Comparison of ENCODE assay signal across 23 mouse cellular contexts in genomic region chr1:92632948-92633347, GRCm38 (mm10). TPM values are rescaled to one million over a fixed set of nuclear protein-coding genes. Genes with fewer than 3 reads are reported as not detected.
A peak's percentile ranks its signal among the peaks of the same experiment; 100 is the strongest.
DNase-seq lines count a peak whose midpoint lies in the region; TF ChIP-seq lines count a peak whose summit lies in the region.
"Had no signal": no experiment of that assay in that cellular context is flagged by ENCODE, and none has a peak within 500 bp of the region (broad histone marks: within the 10 kb centered on the region; RNA-seq: fewer than 3 reads in every experiment).

No protein-coding gene starts in this region.

- peaks cover 0 to 2% of the 10 kb centered on the region in 2 experiments; a peak in 1 of 4 replicates for H3K36me3 ChIP-seq in MEL (ENCODE audit: control insufficient read depth in 1 of 2, insufficient read depth in 2 of 2, low read length in 2 of 2)

- no peak for TF ChIP-seq EP300 in MEL (IDR thresholded peaks at IDR 0.05; ENCODE audit: low read depth in 1 of 2, low read length in 2 of 2)

- peak; percentile 12; the same call in 1 of the 2 replicates for TF ChIP-seq RAD21 in MEL (IDR thresholded peaks at IDR 0.05; ENCODE audit: low read depth, low read length)

- H3K27ac ChIP-seq in MEL (ENCODE audit: control insufficient read depth, low read depth, low read length): no peak overlapping the region
- H3K27ac ChIP-seq: embryonic facial prominence, embryonic 12.5 days; hindbrain, embryonic 15.5 days; macrophage; midbrain, embryonic 12.5 days had no signal

- no peak for TF ChIP-seq POLR2A in MEL (IDR thresholded peaks at IDR 0.05; ENCODE audit: control insufficient read depth in 1 of 2, insufficient read depth in 1 of 2, low read depth in 1 of 2, low read length in 2 of 2, poor library complexity in 1 of 2)

- TF ChIP-seq CTCF in MEL (IDR thresholded peaks at IDR 0.05 in 2 of 3, conservative IDR thresholded peaks at IDR 0.05 in 1 of 3; ENCODE audit: control insufficient read depth in 1 of 3, insufficient read depth in 1 of 3, low read depth in 2 of 3, low read length in 3 of 3, poor library complexity in 1 of 3, severe bottlenecking in 1 of 3): peak; percentile 14 to 41 (median 29); a peak in 3 of 6 replicates

- intact Hi-C loops in heart, postnatal 14 days (cut with DNase I): no loop called here

- no peaks in the 10 kb centered on the region for H3K27me3 ChIP-seq in MEL (ENCODE audit: control insufficient read depth in 1 of 2, insufficient read depth in 2 of 2, low read length in 2 of 2)
- H3K27me3 ChIP-seq: hindbrain, embryonic 15.5 days; midbrain, embryonic 12.5 days had no signal

- no peak overlapping the region for H3K4me3 ChIP-seq in MEL (ENCODE audit: control insufficient read depth in 1 of 2, insufficient read depth in 1 of 2, low read depth in 2 of 2, low read length in 2 of 2)
- H3K4me3 ChIP-seq: embryonic facial prominence, embryonic 12.5 days; hindbrain, embryonic 15.5 days; midbrain, embryonic 12.5 days had no signal

- peaks cover 0 to 4% of the 10 kb centered on the region in 2 experiments; a peak in 1 of 4 replicates for H3K4me1 ChIP-seq in MEL (ENCODE audit: control insufficient read depth in 1 of 2, insufficient read depth in 2 of 2, low read length in 2 of 2)
- H3K4me1 ChIP-seq: embryonic facial prominence, embryonic 12.5 days had no signal

- DNase-seq in heart, adult 11 months: peak; percentile 79
- DNase-seq in heart, postnatal 14 days: no peak
- DNase-seq in testis, postnatal 10 days (ENCODE audit: low spot score): peak; percentile 29
- no peak for DNase-seq in testis, postnatal 14 days (ENCODE audit: low spot score)
- DNase-seq in MEL (ENCODE audit: low read depth, low spot score): peak; percentile 61
- no peak for DNase-seq in frontal cortex, adult 2 months (ENCODE audit: extremely low spot score in 1 of 2, low spot score in 1 of 2)
- DNase-seq in ovary, postnatal 14 days (ENCODE audit: low spot score): no peak
- DNase-seq: adrenal gland, postnatal 25 days; cerebellum, adult 18-20 months; gastrocnemius, postnatal 36 days; heart, postnatal 36 days; kidney, adult 8-10 months; kidney, postnatal 36 days; thymus, adult 2 months had no signal

- H3K79me2 ChIP-seq in MEL (ENCODE audit: control insufficient read depth, insufficient read depth, low read length, poor library complexity): no peaks in the 10 kb centered on the region

- H3K9me3 ChIP-seq in MEL (replicated peaks; ENCODE audit: insufficient read depth, low read length): no peaks in the 10 kb centered on the region
- H3K9me3 ChIP-seq: embryonic facial prominence, embryonic 12.5 days; hindbrain, embryonic 15.5 days; midbrain, embryonic 12.5 days had no signal

- no peak overlapping the region for H3K9ac ChIP-seq in MEL (ENCODE audit: control insufficient read depth, low read depth, low read length, poor library complexity, severe bottlenecking)
- H3K9ac ChIP-seq: embryonic facial prominence, embryonic 12.5 days; hindbrain, embryonic 15.5 days; midbrain, embryonic 12.5 days had no signal

TF ChIP-seq in MEL, 35 proteins besides CTCF, POLR2A, EP300 and RAD21:
- peak; percentile 41 for TF ChIP-seq SMC3 (IDR thresholded peaks at IDR 0.05; ENCODE audit: low read depth, low read length)
- 0 out of 2 replicates have a peak, but pooled peaks have one; percentile 24 for TF ChIP-seq TBP (IDR thresholded peaks at IDR 0.05; ENCODE audit: low read depth, low read length)
- no peak for TF ChIP-seq USF1 (IDR thresholded peaks at IDR 0.05; ENCODE audit: low read depth, low read length)
TF ChIP-seq in MEL: peak in this region for 2.

RNA-seq across cellular contexts. Expression of gene Cops9, which starts 8.8 kb away (rescaled TPM):
- total RNA-seq in heart, postnatal 14 days (2021): 100 to 1,000 TPM; 217 to 236 TPM
- 550 and 618 TPM in 2 replicates for total RNA-seq in MEL (2012; rRNA removed)
- 100 to 1,000 TPM in 1 of 2 experiments, not detected in 1; 377 TPM for polyA plus RNA-seq in MEL (2012; ENCODE audit: insufficient read depth in 1 of 2, insufficient read length in 2 of 2, low read depth in 1 of 2, low replicate concordance in 2 of 2, missing spikeins in 1 of 2)
- 329 and 454 TPM in 2 replicates for polyA plus RNA-seq in frontal cortex, adult 2 months (2012; rRNA removed)

RNA-seq across cellular contexts. Expression of gene Olfr12, which starts 15.4 kb away (rescaled TPM):
- not detected for total RNA-seq in heart, postnatal 14 days (2021)
- not detected in 2 replicates for total RNA-seq in MEL (2012; rRNA removed)
- not detected for polyA plus RNA-seq in MEL (2012; ENCODE audit: insufficient read depth in 1 of 2, insufficient read length in 2 of 2, low read depth in 1 of 2, low replicate concordance in 2 of 2, missing spikeins in 1 of 2)
- 0.06 and 0.10 TPM in 2 replicates for polyA plus RNA-seq in frontal cortex, adult 2 months (2012; rRNA removed)
- total RNA-seq: adrenal gland, postnatal 25 days; gastrocnemius, postnatal 36 days; heart, postnatal 36 days; left cerebral cortex, postnatal 10 days had no signal
- polyA plus RNA-seq: C2C12; embryonic facial prominence, embryonic 12.5 days; heart, embryonic 11.5 days; hindbrain, embryonic 15.5 days; limb, embryonic 14.5 days; macrophage had no signal

RNA-seq across cellular contexts. Expression of gene Otos, which starts 15.7 kb away (rescaled TPM):
- total RNA-seq in heart, postnatal 14 days (2021): not detected
- 1.2 and 1.8 TPM in 2 replicates for total RNA-seq in MEL (2012; rRNA removed)
- 1 to 10 TPM in 1 of 2 experiments, not detected in 1; 6.3 TPM for polyA plus RNA-seq in MEL (2012; ENCODE audit: insufficient read depth in 1 of 2, insufficient read length in 2 of 2, low read depth in 1 of 2, low replicate concordance in 2 of 2, missing spikeins in 1 of 2)
- 0.23 and 0.28 TPM in 2 replicates for polyA plus RNA-seq in frontal cortex, adult 2 months (2012; rRNA removed)
- total RNA-seq: adrenal gland, postnatal 25 days; gastrocnemius, postnatal 36 days; heart, postnatal 36 days; left cerebral cortex, postnatal 10 days had no signal
- polyA plus RNA-seq: C2C12; heart, embryonic 11.5 days; macrophage; midbrain, embryonic 12.5 days had no signal

RNA-seq across cellular contexts. Expression of gene Olfr1410, which starts 27.4 kb away (rescaled TPM):
- total RNA-seq in heart, postnatal 14 days (2021): not detected
- 0.07 TPM in 1 of 2 replicates, not detected in the other for total RNA-seq in MEL (2012; rRNA removed)
- not detected for polyA plus RNA-seq in MEL (2012; ENCODE audit: insufficient read depth in 1 of 2, insufficient read length in 2 of 2, low read depth in 1 of 2, low replicate concordance in 2 of 2, missing spikeins in 1 of 2)
- polyA plus RNA-seq in frontal cortex, adult 2 months (2012; rRNA removed): not detected in 2 replicates
- total RNA-seq: adrenal gland, postnatal 25 days; gastrocnemius, postnatal 36 days; heart, postnatal 36 days; left cerebral cortex, postnatal 10 days had no signal
- polyA plus RNA-seq: C2C12; embryonic facial prominence, embryonic 12.5 days; heart, embryonic 11.5 days; hindbrain, embryonic 15.5 days; limb, embryonic 14.5 days; macrophage; midbrain, embryonic 12.5 days had no signal

RNA-seq across cellular contexts. Expression of gene Olfr1411, which starts 38.7 kb away (rescaled TPM):
- total RNA-seq in heart, postnatal 14 days (2021): not detected
- total RNA-seq in MEL (2012; rRNA removed): not detected in 2 replicates
- polyA plus RNA-seq in MEL (2012; ENCODE audit: insufficient read depth in 1 of 2, insufficient read length in 2 of 2, low read depth in 1 of 2, low replicate concordance in 2 of 2, missing spikeins in 1 of 2): not detected
- not detected in 2 replicates for polyA plus RNA-seq in frontal cortex, adult 2 months (2012; rRNA removed)
- total RNA-seq: adrenal gland, postnatal 25 days; gastrocnemius, postnatal 36 days; heart, postnatal 36 days; layer of hippocampus, postnatal 14 days; left cerebral cortex, postnatal 10 days had no signal
- polyA plus RNA-seq: C2C12; embryonic facial prominence, embryonic 12.5 days; heart, embryonic 11.5 days; hindbrain, embryonic 15.5 days; limb, embryonic 14.5 days; macrophage; midbrain, embryonic 12.5 days had no signal

Comparison
In these comparisons a context has a peak if more than half of its experiments do, and no peak if none do; other contexts are left out.
1. DNase-seq: peak in heart, adult 11 months (single experiment), testis, postnatal 10 days (single experiment) and MEL (single experiment); none in heart, postnatal 14 days (0 of 2), testis, postnatal 14 days (single experiment), frontal cortex, adult 2 months (0 of 2) and ovary, postnatal 14 days (single experiment).